In genomic region chr16:8783198-8783913, GRCm38 (mm10) we compare ENCODE assay signal across 29 mouse cellular contexts. TPM values are rescaled to one million over a fixed set of nuclear protein-coding genes. Genes with fewer than 3 reads are reported as not detected.
DNase-seq lines count a peak whose midpoint lies in the region; ATAC-seq and TF ChIP-seq lines count a peak whose summit lies in the region.
"Had no signal": no experiment of that assay in that cellular context is flagged by ENCODE, and none has a peak within 500 bp of the region (broad histone marks: within the 10 kb centered on the region; RNA-seq: fewer than 3 reads in every experiment).

No protein-coding gene starts in this region.

- H3K27me3 ChIP-seq in testis, adult 2 months (ENCODE audit: control insufficient read depth, insufficient read depth, low read length) = no peaks in the 10 kb centered on the region
- no peaks in the 10 kb centered on the region for H3K27me3 ChIP-seq in neural tube, embryonic 15.5 days (replicated peaks)
- H3K27me3 ChIP-seq: embryonic facial prominence, embryonic 13.5 days; forebrain, embryonic 15.5 days; heart, embryonic 13.5 days; liver, embryonic 15.5 days; midbrain, embryonic 13.5 days; neural tube, embryonic 13.5 days; stomach, embryonic 15.5 days had no signal

- no peaks in the 10 kb centered on the region for H3K36me3 ChIP-seq in testis, adult 2 months (ENCODE audit: control insufficient read depth, insufficient read depth, low read length)
- H3K36me3 ChIP-seq in neural tube, embryonic 15.5 days = no peaks in the 10 kb centered on the region
- H3K36me3 ChIP-seq: embryonic facial prominence, embryonic 13.5 days; forebrain, embryonic 10.5 days; forebrain, embryonic 15.5 days; heart, embryonic 13.5 days; liver, embryonic 15.5 days; midbrain, embryonic 13.5 days; neural tube, embryonic 13.5 days; stomach, embryonic 15.5 days had no signal

- H3K27ac ChIP-seq in testis, adult 2 months (ENCODE audit: control insufficient read depth, insufficient read depth, low read depth, low read length) = peak overlapping the region; percentile 34; the same call in 1 of the 2 replicates
- H3K27ac ChIP-seq in neural tube, embryonic 15.5 days (replicated peaks) = no peak overlapping the region
- H3K27ac ChIP-seq: embryonic facial prominence, embryonic 13.5 days; forebrain, embryonic 10.5 days; forebrain, embryonic 15.5 days; heart, embryonic 13.5 days; hindbrain, embryonic 14.5 days; liver, embryonic 15.5 days; midbrain, embryonic 13.5 days; neural tube, embryonic 13.5 days; stomach, embryonic 15.5 days had no signal

- TF ChIP-seq POLR2A in testis, adult 2 months (IDR thresholded peaks at IDR 0.05; ENCODE audit: control insufficient read depth, low read depth, low read length) = no peak

- H3K9me3 ChIP-seq in neural tube, embryonic 15.5 days (replicated peaks) = no peaks in the 10 kb centered on the region
- H3K9me3 ChIP-seq: embryonic facial prominence, embryonic 13.5 days; forebrain, embryonic 10.5 days; forebrain, embryonic 15.5 days; heart, embryonic 13.5 days; liver, embryonic 15.5 days; midbrain, embryonic 13.5 days; neural tube, embryonic 13.5 days; stomach, embryonic 15.5 days had no signal

- DNase-seq in testis, postnatal 10 days (ENCODE audit: low spot score) = no peak
- peak; percentile 97 for DNase-seq in R1 (ENCODE audit: low read depth, low spot score)
- no peak for DNase-seq in thymus, postnatal 25 days
- no peak for DNase-seq in layer of hippocampus, adult 11-12 months (ENCODE audit: low spot score)
- DNase-seq: adrenal gland, postnatal 14 days; cerebellum, adult 11-12 months; cerebellum, postnatal 10 days; heart, postnatal 10 days; kidney, adult 9 months; kidney, postnatal 10 days; layer of hippocampus, adult 9-11 months; liver; lung, embryonic 14.5 days; retina, postnatal 1 day; right cerebral cortex, postnatal 25 days; thymus, adult 2 months had no signal

- no peak overlapping the region for H3K9ac ChIP-seq in neural tube, embryonic 15.5 days (replicated peaks)
- H3K9ac ChIP-seq: embryonic facial prominence, embryonic 13.5 days; forebrain, embryonic 15.5 days; heart, embryonic 13.5 days; hindbrain, embryonic 14.5 days; liver, embryonic 15.5 days; lung, embryonic 14.5 days; midbrain, embryonic 13.5 days; neural tube, embryonic 13.5 days; stomach, embryonic 15.5 days had no signal

- peak overlapping the region; percentile 86 for H3K4me3 ChIP-seq in testis, adult 2 months (ENCODE audit: control insufficient read depth, low read depth, low read length)
- no peak overlapping the region for H3K4me3 ChIP-seq in neural tube, embryonic 15.5 days (replicated peaks)
- H3K4me3 ChIP-seq: embryonic facial prominence, embryonic 13.5 days; forebrain, embryonic 10.5 days; forebrain, embryonic 15.5 days; heart, embryonic 13.5 days; liver, embryonic 15.5 days; midbrain, embryonic 13.5 days; neural tube, embryonic 13.5 days; stomach, embryonic 15.5 days had no signal

- 0 out of 2 replicates have a peak, but pooled peaks have one; percentile 19 for ATAC-seq in megakaryocyte progenitor cell, adult 5-6 weeks (replicated peaks; ENCODE audit: poor library complexity)
- no peak for ATAC-seq in neural tube, embryonic 15.5 days (ENCODE audit: low FRiP score)
- ATAC-seq: forebrain, embryonic 15.5 days; intestine, postnatal 0 days; midbrain, embryonic 13.5 days had no signal

- TF ChIP-seq CTCF in testis, adult 2 months (IDR thresholded peaks at IDR 0.05; ENCODE audit: control insufficient read depth, insufficient read depth, insufficient replicate concordance, low read depth, low read length) = no peak

- 88% methylated on average over 16 of the region's 16 CpGs for WGBS in neural tube, embryonic 15.5 days

- H3K4me2 ChIP-seq in neural tube, embryonic 15.5 days = no peak overlapping the region
- H3K4me2 ChIP-seq: embryonic facial prominence, embryonic 13.5 days; forebrain, embryonic 15.5 days; heart, embryonic 13.5 days; hindbrain, embryonic 14.5 days; liver, embryonic 15.5 days; lung, embryonic 14.5 days; midbrain, embryonic 13.5 days; neural tube, embryonic 13.5 days; stomach, embryonic 15.5 days had no signal

- no peaks in the 10 kb centered on the region; the same call in 1 of the 2 replicates for H3K4me1 ChIP-seq in testis, adult 2 months (ENCODE audit: control insufficient read depth, insufficient read depth, low read length)
- H3K4me1 ChIP-seq in neural tube, embryonic 15.5 days = no peaks in the 10 kb centered on the region
- H3K4me1 ChIP-seq: embryonic facial prominence, embryonic 13.5 days; forebrain, embryonic 15.5 days; neural tube, embryonic 13.5 days had no signal

RNA-seq across cellular contexts. Expression of gene Usp7, which starts 8.8 kb away (rescaled TPM):
- 51.7 and 61.5 TPM in 2 replicates for polyA plus RNA-seq in testis, adult 2 months (2012; rRNA removed)
- total RNA-seq in megakaryocyte progenitor cell, adult 5-6 weeks (2015) = 153 and 167 TPM in 2 replicates
- 135 and 168 TPM in 2 replicates for total RNA-seq in megakaryocyte progenitor cell, adult 5-6 weeks (2017)
- 27.8 TPM in 2 replicates for polyA plus RNA-seq in neural tube, embryonic 15.5 days (2015; fragmentation: Nextera tagmentation; extraction: Ambion mirVana)

RNA-seq across cellular contexts. Expression of gene 1810013L24Rik, which starts 46.5 kb away (rescaled TPM):
- polyA plus RNA-seq in testis, adult 2 months (2012; rRNA removed) = 34.8 and 46.6 TPM in 2 replicates
- total RNA-seq in megakaryocyte progenitor cell, adult 5-6 weeks (2015) = 38.9 and 42.4 TPM in 2 replicates
- total RNA-seq in megakaryocyte progenitor cell, adult 5-6 weeks (2017) = 34.7 and 43.7 TPM in 2 replicates
- 23.4 and 25.3 TPM in 2 replicates for polyA plus RNA-seq in neural tube, embryonic 15.5 days (2015; fragmentation: Nextera tagmentation; extraction: Ambion mirVana)
